Comparison of ENCODE assay signal across 16 mouse cellular contexts in genomic region chr10:69939144-69939543, GRCm38 (mm10).
"Had no signal": no experiment of that assay in that cellular context is flagged by ENCODE, and none has a peak within 500 bp of the region (broad histone marks: within the 10 kb centered on the region; RNA-seq: fewer than 3 reads in every experiment).

No protein-coding gene starts in this region.

- H3K4me3 ChIP-seq: limb, embryonic 12.5 days; limb, embryonic 15.5 days; liver, embryonic 13.5 days had no signal

- H3K9me3 ChIP-seq: limb, embryonic 15.5 days; liver, embryonic 13.5 days had no signal

- H3K4me1 ChIP-seq: limb, embryonic 15.5 days; liver, embryonic 13.5 days had no signal

- ATAC-seq: inflammation-experienced regulatory T-cells, adult 6 months had no signal

- H3K36me3 ChIP-seq: limb, embryonic 15.5 days; liver, embryonic 13.5 days had no signal

- H3K27me3 ChIP-seq: limb, embryonic 12.5 days; limb, embryonic 15.5 days; liver, embryonic 13.5 days had no signal

- DNase-seq: kidney, adult 8-10 months; kidney, postnatal 10 days; kidney, postnatal 4 days; left cerebral cortex, postnatal 4 days; liver, embryonic 13.5 days; lung, adult 2 months; lung, postnatal 14 days; lung, postnatal 4 days; midbrain, embryonic 14.5 days; right cerebral cortex, postnatal 4 days; thymus, adult 18-20 months; thymus, postnatal 36 days had no signal

- H3K4me2 ChIP-seq: limb, embryonic 12.5 days; limb, embryonic 15.5 days; liver, embryonic 13.5 days; midbrain, embryonic 11.5 days had no signal

- H3K27ac ChIP-seq: limb, embryonic 12.5 days; limb, embryonic 15.5 days; liver, embryonic 13.5 days had no signal

- H3K9ac ChIP-seq: limb, embryonic 12.5 days; limb, embryonic 15.5 days; liver, embryonic 13.5 days had no signal
